Mouse (Mus musculus) MEL (cell line): ENCODE measurements around the gene Ap2b1. TPM values are rescaled to one million over a fixed set of nuclear protein-coding genes. Genes with fewer than 3 reads are reported as not detected.

ENCODE experiments used
- DNase-seq: peaks from one replicate; pipeline ENCODE4 v3.0.0; 2011; ENCODE audit warnings: low read depth, low spot score
- H3K27ac ChIP-seq: 2 replicates; pipeline ENCODE4 v1.5.1; 2012; ENCODE audit warnings: low read depth, mild to moderate bottlenecking, control low read depth, low read length, moderate library complexity; ENCODE audit not compliant: control insufficient read depth
- H3K27me3 ChIP-seq, 2 experiments: fragments of 150-350 bp in 1 of 2; sonication (generic) in 1 of 2; 2 replicates each; pipeline ENCODE4 v1.6.1; 2012; ENCODE audit warnings: low read length in 2 of 2, mild to moderate bottlenecking in 2 of 2, improper control_type of control experiment in 1 of 2, moderate library complexity in 1 of 2; ENCODE audit not compliant: insufficient read depth in 2 of 2, control insufficient read depth in 1 of 2
- H3K36me3 ChIP-seq, 2 experiments: 2 replicates each; pipeline ENCODE4 v1.6.1; 2012 to 2014; ENCODE audit warnings: low read length in 2 of 2, improper control_type of control experiment in 1 of 2, inconsistent platforms in 1 of 2, mild to moderate bottlenecking in 1 of 2; ENCODE audit not compliant: insufficient read depth in 2 of 2, control insufficient read depth in 1 of 2
- H3K4me1 ChIP-seq, 2 experiments: fragments of 150-350 bp in 1 of 2; sonication (generic) in 1 of 2; 2 replicates each; pipeline ENCODE4 v1.6.1; 2012; ENCODE audit warnings: low read length in 2 of 2, improper control_type of control experiment in 1 of 2, mild to moderate bottlenecking in 1 of 2; ENCODE audit not compliant: insufficient read depth in 2 of 2, control insufficient read depth in 1 of 2
- H3K4me3 ChIP-seq, 2 experiments: fragments of 150-350 bp in 1 of 2; sonication (generic) in 1 of 2; 2 replicates each; pipeline ENCODE4 v1.5.1; 2012; ENCODE audit warnings: low read depth in 2 of 2, low read length in 2 of 2, mild to moderate bottlenecking in 2 of 2, moderate library complexity in 2 of 2, control low read depth in 1 of 2, improper control_type of control experiment in 1 of 2; ENCODE audit not compliant: control insufficient read depth in 1 of 2, insufficient read depth in 1 of 2
- H3K79me2 ChIP-seq: 2 replicates; pipeline ENCODE4 v1.6.1; 2012; ENCODE audit warnings: mild to moderate bottlenecking, low read length, moderate library complexity; ENCODE audit not compliant: control insufficient read depth, poor library complexity, insufficient read depth
- H3K9ac ChIP-seq: 2 replicates; pipeline ENCODE4 v1.6.1; 2012; ENCODE audit warnings: low read depth, mild to moderate bottlenecking, control low read depth, low read length, moderate library complexity; ENCODE audit not compliant: control insufficient read depth, poor library complexity, severe bottlenecking
- H3K9me3 ChIP-seq: fragments of 150-350 bp; sonication (generic); replicated peaks from 2 replicates; pipeline ENCODE4 v1.6.1; 2012; ENCODE audit warnings: mild to moderate bottlenecking, low read length, improper control_type of control experiment, moderate library complexity; ENCODE audit not compliant: insufficient read depth
- BHLHE40 ChIP-seq: IDR thresholded peaks from 2 replicates; pipeline ENCODE4 v1.6.1; 2012; ENCODE audit warnings: low read depth, mild to moderate bottlenecking, inconsistent platforms, low read length, improper control_type of control experiment, borderline replicate concordance
- CHD2 ChIP-seq: IDR thresholded peaks from 2 replicates; pipeline ENCODE4 v1.6.1; 2011; ENCODE audit warnings: low read length, improper control_type of control experiment
- E2F4 ChIP-seq: IDR thresholded peaks from 2 replicates; pipeline ENCODE4 v1.6.1; 2011; ENCODE audit warnings: low read depth, low read length, improper control_type of control experiment, borderline replicate concordance
- ELF1 ChIP-seq: IDR thresholded peaks from 2 replicates; pipeline ENCODE4 v1.6.1; 2014; ENCODE audit warnings: low read depth, mild to moderate bottlenecking, inconsistent platforms, low read length, improper control_type of control experiment, moderate library complexity
- GATA1 ChIP-seq: IDR thresholded peaks from 2 replicates; pipeline ENCODE4 v1.6.1; 2011; ENCODE audit warnings: low read depth, low read length, improper control_type of control experiment
- HCFC1 ChIP-seq: IDR thresholded peaks from 2 replicates; pipeline ENCODE4 v1.6.1; 2012; ENCODE audit warnings: low read depth, mild to moderate bottlenecking, inconsistent platforms, low read length, improper control_type of control experiment, moderate library complexity
- JUND ChIP-seq: IDR thresholded peaks from 2 replicates; pipeline ENCODE4 v1.6.1; 2011; ENCODE audit warnings: low read depth, mild to moderate bottlenecking, improper control_type of control experiment, low read length
- MAFK ChIP-seq: IDR thresholded peaks from 2 replicates; pipeline ENCODE4 v1.6.1; 2011; ENCODE audit warnings: low read depth, mild to moderate bottlenecking, low read length, improper control_type of control experiment, borderline replicate concordance
- MAZ ChIP-seq: IDR thresholded peaks from 2 replicates; pipeline ENCODE4 v1.6.1; 2012; ENCODE audit warnings: low read depth, mild to moderate bottlenecking, inconsistent platforms, low read length, improper control_type of control experiment
- NRF1 ChIP-seq: IDR thresholded peaks from 2 replicates; pipeline ENCODE4 v1.6.1; 2014; ENCODE audit warnings: low read depth, mild to moderate bottlenecking, inconsistent platforms, low read length, improper control_type of control experiment, moderate library complexity; ENCODE audit not compliant: poor library complexity, insufficient read depth, severe bottlenecking
- POLR2AphosphoS2 ChIP-seq: IDR thresholded peaks from 2 replicates; pipeline ENCODE4 v1.6.1; 2011; ENCODE audit warnings: low read length, improper control_type of control experiment
- SIN3A ChIP-seq: IDR thresholded peaks from 2 replicates; pipeline ENCODE4 v1.6.1; 2012; ENCODE audit warnings: low read length, improper control_type of control experiment, inconsistent platforms
- SMC3 ChIP-seq: IDR thresholded peaks from 2 replicates; pipeline ENCODE4 v1.6.1; 2011; ENCODE audit warnings: low read depth, low read length, improper control_type of control experiment
- TCF12 ChIP-seq: IDR thresholded peaks from 2 replicates; pipeline ENCODE4 v1.6.1; 2014; ENCODE audit warnings: low read depth, mild to moderate bottlenecking, inconsistent platforms, low read length, improper control_type of control experiment, moderate library complexity
- UBTF ChIP-seq: IDR thresholded peaks from 2 replicates; pipeline ENCODE4 v1.6.1; 2012; ENCODE audit warnings: low read depth, mild to moderate bottlenecking, inconsistent platforms, low read length, improper control_type of control experiment, moderate library complexity, borderline replicate concordance; ENCODE audit not compliant: insufficient read depth
- USF2 ChIP-seq, 2 experiments: IDR thresholded peaks; 2 replicates each; pipeline ENCODE4 v1.6.1; 2011 to 2012; ENCODE audit warnings: improper control_type of control experiment in 2 of 2, low read length in 2 of 2, borderline replicate concordance in 1 of 2, inconsistent platforms in 1 of 2, low read depth in 1 of 2, mild to moderate bottlenecking in 1 of 2; ENCODE audit not compliant: insufficient read depth in 1 of 2
- ZNF384 ChIP-seq: IDR thresholded peaks from 2 replicates; pipeline ENCODE4 v1.6.1; 2012; ENCODE audit warnings: low read depth, mild to moderate bottlenecking, inconsistent platforms, low read length, improper control_type of control experiment
- polyA plus RNA-seq, 2 experiments: library from polyadenylated mRNA; stranded (reverse) in 1 of 2; unstranded in 1 of 2; fragments of >175 nt in 1 of 2; fragments of >200 nt in 1 of 2; gene quantifications; 2 replicates each; pipeline versions ENCODE4 v1.2.1 to v1.2.4; 2012; ENCODE audit warnings: low replicate concordance in 2 of 2, low read depth in 1 of 2; ENCODE audit not compliant: insufficient read length in 2 of 2, insufficient read depth in 1 of 2, missing spikeins in 1 of 2
- total RNA-seq: library from RNA; depleted of rRNA; stranded (reverse); fragments of 300-350 nt; gene quantifications from 2 replicates; pipeline ENCODE4 v1.2.3, GENCODE M21; 2012

The Ap2b1 gene
- total and polyA plus RNA-seq, 3 experiments, result 60.6 to 165 (median 68.9) TPM

DNA sequence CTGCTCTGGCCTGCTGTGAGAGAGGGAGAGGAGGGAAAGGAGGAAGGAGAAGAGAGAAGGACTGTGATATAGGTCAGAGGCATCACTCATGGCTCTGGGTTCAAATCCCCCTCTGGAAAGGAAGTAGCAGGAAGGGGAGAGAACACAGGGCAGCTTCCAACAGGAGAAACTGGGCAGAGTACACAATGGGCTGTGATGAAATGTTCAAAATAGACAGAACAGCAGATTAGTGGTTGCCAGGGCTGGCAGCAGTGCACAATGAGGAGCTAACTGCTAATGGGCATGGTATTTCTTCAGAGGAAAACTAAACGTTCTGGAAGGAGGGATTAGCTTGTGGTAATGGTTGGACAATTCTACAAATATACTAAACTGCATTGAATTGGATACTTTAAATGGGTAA, 151.7 kb downstream of the Ap2b1 start:
- Histone ChIP-seq H3K9ac (no peak overlapping the region), H3K27ac (no peak overlapping the region), H3K36me3 (no peaks in the 10 kb centered on the region), H3K79me2 (no peaks in the 10 kb centered on the region), H3K9me3 (no peaks in the 10 kb centered on the region), H3K4me1 (no peaks in the 10 kb centered on the region), H3K4me3 (no peak overlapping the region), H3K27me3 (peaks cover 4 to 23% of the 10 kb centered on the region in 2 experiments)
- TF ChIP-seq HCFC1 (no peak), SMC3 (no peak), TCF12 (no peak), CHD2 (no peak), USF2 (IDR thresholded peaks at IDR 0.05; ENCODE audit: borderline replicate concordance in 1 of 2, insufficient read depth in 1 of 2, low read depth in 1 of 2, low read length in 2 of 2) (no peak), UBTF (no peak), SIN3A (no peak), JUND (no peak)
- no peak for DNase-seq

DNA sequence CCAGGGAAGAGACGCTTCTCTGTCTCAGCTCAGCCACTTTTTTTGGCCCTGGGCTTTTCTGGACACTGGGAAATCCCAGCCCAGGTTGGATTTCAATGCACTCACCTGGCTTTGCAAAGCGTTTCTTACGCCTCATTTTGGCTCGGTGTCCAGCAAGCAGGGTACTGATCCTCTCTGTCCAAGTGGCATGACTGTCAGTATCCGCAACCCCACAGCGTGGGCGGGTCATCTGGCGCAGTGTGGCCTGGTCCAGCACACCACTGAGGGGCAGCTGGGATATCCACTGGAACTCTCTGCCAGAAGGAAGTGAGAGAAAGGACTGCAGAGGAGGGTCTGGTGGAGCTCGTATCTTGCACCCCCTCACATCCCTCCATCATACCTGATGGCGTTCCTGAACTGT, 152.5 kb downstream of the Ap2b1 start:
- TF ChIP-seq ELF1, result no peak
- TF ChIP-seq MAFK, result no peak
- no peak for TF ChIP-seq BHLHE40
- TF ChIP-seq E2F4, result no peak
- TF ChIP-seq ZNF384, result no peak
- no peak for TF ChIP-seq MAZ
- TF ChIP-seq NRF1, result no peak
- TF ChIP-seq GATA1, result no peak
- TF ChIP-seq HCFC1, result no peak
- no peak for TF ChIP-seq POLR2AphosphoS2
- no peak for TF ChIP-seq UBTF
- H3K4me3 ChIP-seq, result no peak overlapping the region
- H3K4me1 ChIP-seq, result no peaks in the 10 kb centered on the region
- no peak overlapping the region for H3K27ac ChIP-seq
- DNase-seq, result no peak
- no peak overlapping the region for H3K9ac ChIP-seq
- no peaks in the 10 kb centered on the region for H3K36me3 ChIP-seq
- no peaks in the 10 kb centered on the region for H3K79me2 ChIP-seq
- peaks cover 4 to 26% of the 10 kb centered on the region in 2 experiments for H3K27me3 ChIP-seq
- no peaks in the 10 kb centered on the region for H3K9me3 ChIP-seq
